Mouse (Mus musculus) ES-Bruce4 (cell line): ENCODE data around the gene Gm21987.

Experiments
- CTCF ChIP-seq: IDR thresholded peaks from one replicate; pipeline ENCODE4 v1.8.1; 2011; ENCODE audit warnings: low read depth, low read length
- POLR2A ChIP-seq: IDR thresholded peaks from one replicate; pipeline ENCODE4 v1.8.1; 2011; ENCODE audit warnings: low read length; ENCODE audit not compliant: insufficient read depth

- no peak for TF ChIP-seq CTCF
- no peak for TF ChIP-seq POLR2A
Measured at GRCm38 (mm10) chr16:38352851-38353250, 6.0 kb downstream of the Gm21987 start.
